Mouse (Mus musculus): ENCODE results near the gene Spaar. TPM values are rescaled to one million over a fixed set of nuclear protein-coding genes. Genes with fewer than 3 reads are reported as not detected.

The Spaar gene
- polyA plus RNA-seq, 1 experiment from 2014 or later, result 0.04 TPM

- Histone ChIP-seq H3K4me3 (ENCODE audit: low read depth, low read length) (no peak overlapping the region), H3K9ac (ENCODE audit: low read depth, low read length) (no peak overlapping the region), H3K27me3 (replicated peaks; ENCODE audit: control insufficient read depth, insufficient read depth, low read length) (no peaks in the 10 kb centered on the region), H3K4me1 (ENCODE audit: control insufficient read depth, insufficient read depth, low read length) (peaks cover 15% of the 10 kb centered on the region; the same call in 1 of the 2 replicates), H3K9me3 (ENCODE audit: control insufficient read depth, low read length) (no peaks in the 10 kb centered on the region), H3K4me2 (ENCODE audit: low read depth, low read length) (no peak overlapping the region), H3K36me3 (ENCODE audit: control insufficient read depth, insufficient read depth, low read length) (no peaks in the 10 kb centered on the region), H3K27ac (replicated peaks; ENCODE audit: low read depth, low read length) (no peak overlapping the region)
- ATAC-seq (ENCODE audit: low read depth) (no peak), DNase-seq (ENCODE audit: low spot score) (no peak)
- 57% methylated on average over 12 of the region's 12 CpGs for WGBS
Measured at GRCm38 (mm10) chr4:43726228-43726993, 3.4 kb upstream of the Spaar start.

DNA sequence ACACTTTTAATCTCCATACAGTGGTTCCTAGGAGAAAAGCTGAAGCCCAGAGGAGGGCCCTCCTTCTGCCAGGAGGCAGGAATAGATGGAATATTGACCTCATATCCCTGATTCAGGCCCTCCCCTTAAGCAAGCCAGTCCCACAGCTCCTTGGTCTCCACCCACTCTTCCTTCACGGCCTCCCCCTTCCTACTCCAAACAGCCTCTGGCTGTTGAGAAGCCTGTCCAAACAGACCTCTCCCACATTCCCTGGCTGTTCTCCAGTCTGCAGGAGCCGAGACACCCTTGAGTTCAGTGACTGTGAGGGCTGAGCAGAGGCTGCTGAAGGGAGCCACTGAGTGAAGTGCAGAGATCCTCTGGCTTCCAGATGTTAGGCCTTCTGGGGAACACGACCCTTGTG, 2.8 kb upstream of the Spaar start, which contains the start of gene Hrct1:
Hrct1 (plus strand) TSS at position 194 of the 400 bp plus-strand sequence.
- 19% methylated on average over 3 of the region's 3 CpGs for WGBS
- Histone ChIP-seq H3K9me3 (ENCODE audit: control insufficient read depth, low read length) (no peaks in the 10 kb centered on the region), H3K9ac (ENCODE audit: low read depth, low read length) (no peak within 1 kb of the TSS), H3K4me1 (ENCODE audit: control insufficient read depth, insufficient read depth, low read length) (peaks cover 15% of the 10 kb centered on the region; the same call in 1 of the 2 replicates), H3K27ac (replicated peaks; ENCODE audit: low read depth, low read length) (no peak within 1 kb of the TSS), H3K27me3 (replicated peaks; ENCODE audit: control insufficient read depth, insufficient read depth, low read length) (no peaks in the 10 kb centered on the region), H3K36me3 (ENCODE audit: control insufficient read depth, insufficient read depth, low read length) (no peaks in the 10 kb centered on the region), H3K4me2 (ENCODE audit: low read depth, low read length) (no peak within 1 kb of the TSS), H3K4me3 (ENCODE audit: low read depth, low read length) (no peak within 1 kb of the TSS)
- ATAC-seq (ENCODE audit: low read depth) (peak; percentile 84), DNase-seq (ENCODE audit: low spot score) (peak; percentile 91)

GRCm38 (mm10) chr4:43727718-43728575, 1.9 kb upstream of the Spaar start:
- Histone ChIP-seq H3K27me3 (replicated peaks; ENCODE audit: control insufficient read depth, insufficient read depth, low read length) (no peaks in the 10 kb centered on the region), H3K4me2 (ENCODE audit: low read depth, low read length) (no peak overlapping the region), H3K4me3 (ENCODE audit: low read depth, low read length) (no peak overlapping the region), H3K4me1 (ENCODE audit: control insufficient read depth, insufficient read depth, low read length) (peaks cover 15% of the 10 kb centered on the region; the same call in 1 of the 2 replicates), H3K9ac (ENCODE audit: low read depth, low read length) (no peak overlapping the region), H3K27ac (replicated peaks; ENCODE audit: low read depth, low read length) (no peak overlapping the region), H3K9me3 (ENCODE audit: control insufficient read depth, low read length) (no peaks in the 10 kb centered on the region), H3K36me3 (ENCODE audit: control insufficient read depth, insufficient read depth, low read length) (no peaks in the 10 kb centered on the region)
- DNase-seq (ENCODE audit: low spot score) (no peak), ATAC-seq (ENCODE audit: low read depth) (no peak)
- WGBS, result 68% methylated on average over 7 of the region's 7 CpGs

- H3K4me1 ChIP-seq (ENCODE audit: control insufficient read depth, insufficient read depth, low read length), result peaks cover 15% of the 10 kb centered on the region; the same call in 1 of the 2 replicates
- H3K27me3 ChIP-seq (replicated peaks; ENCODE audit: control insufficient read depth, insufficient read depth, low read length), result no peaks in the 10 kb centered on the region
- 0 out of 2 replicates have a peak overlapping the region, but pooled peaks have one; percentile 22 for H3K27ac ChIP-seq (replicated peaks; ENCODE audit: low read depth, low read length)
- WGBS, result 51% methylated on average over 5 of the region's 5 CpGs
- no peak overlapping the region for H3K4me3 ChIP-seq (ENCODE audit: low read depth, low read length)
- no peaks in the 10 kb centered on the region for H3K9me3 ChIP-seq (ENCODE audit: control insufficient read depth, low read length)
- H3K9ac ChIP-seq (ENCODE audit: low read depth, low read length), result no peak overlapping the region
- DNase-seq (ENCODE audit: low spot score) (peak; percentile 51), ATAC-seq (ENCODE audit: low read depth) (no peak)
- H3K4me2 ChIP-seq (ENCODE audit: low read depth, low read length), result no peak overlapping the region
- no peaks in the 10 kb centered on the region for H3K36me3 ChIP-seq (ENCODE audit: control insufficient read depth, insufficient read depth, low read length)
Measured at GRCm38 (mm10) chr4:43728576-43728954, 1.3 kb upstream of the Spaar start.

DNA sequence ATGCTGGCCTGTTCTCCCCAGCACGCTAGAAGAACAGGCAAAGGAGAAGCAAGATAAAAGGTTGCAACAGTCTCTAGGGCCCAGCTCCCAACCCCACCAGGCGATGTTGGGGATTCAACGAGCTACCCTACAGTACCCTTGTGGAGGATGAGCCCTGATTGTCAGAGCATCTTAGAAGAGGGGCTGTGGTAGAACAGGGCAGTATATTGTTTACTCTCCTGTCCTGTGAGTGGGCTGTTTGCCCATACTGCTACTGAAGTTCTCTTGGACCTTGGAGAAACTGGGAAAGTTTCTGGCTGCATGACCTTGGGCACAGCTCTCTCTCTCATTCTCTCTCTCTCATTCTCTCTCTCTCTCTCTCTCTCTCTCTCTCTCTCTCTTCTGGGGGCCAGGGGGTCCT, 708 bp upstream of the Spaar start:
- Histone ChIP-seq H3K27me3 (replicated peaks; ENCODE audit: control insufficient read depth, insufficient read depth, low read length) (no peaks in the 10 kb centered on the region), H3K9ac (ENCODE audit: low read depth, low read length) (no peak overlapping the region), H3K36me3 (ENCODE audit: control insufficient read depth, insufficient read depth, low read length) (no peaks in the 10 kb centered on the region), H3K4me2 (ENCODE audit: low read depth, low read length) (no peak overlapping the region), H3K4me3 (ENCODE audit: low read depth, low read length) (no peak overlapping the region), H3K9me3 (ENCODE audit: control insufficient read depth, low read length) (no peaks in the 10 kb centered on the region), H3K27ac (replicated peaks; ENCODE audit: low read depth, low read length) (no peak overlapping the region), H3K4me1 (ENCODE audit: control insufficient read depth, insufficient read depth, low read length) (peaks cover 15% of the 10 kb centered on the region; the same call in 1 of the 2 replicates)
- WGBS, result 55% methylated on average over 3 of the region's 3 CpGs
- DNase-seq (ENCODE audit: low spot score) (no peak), ATAC-seq (ENCODE audit: low read depth) (no peak)

- Histone ChIP-seq H3K27ac (replicated peaks; ENCODE audit: low read depth, low read length) (no peak overlapping the region), H3K36me3 (ENCODE audit: control insufficient read depth, insufficient read depth, low read length) (no peaks in the 10 kb centered on the region), H3K9ac (ENCODE audit: low read depth, low read length) (no peak overlapping the region), H3K27me3 (replicated peaks; ENCODE audit: control insufficient read depth, insufficient read depth, low read length) (no peaks in the 10 kb centered on the region), H3K9me3 (ENCODE audit: control insufficient read depth, low read length) (no peaks in the 10 kb centered on the region), H3K4me2 (ENCODE audit: low read depth, low read length) (no peak overlapping the region), H3K4me3 (ENCODE audit: low read depth, low read length) (no peak overlapping the region), H3K4me1 (ENCODE audit: control insufficient read depth, insufficient read depth, low read length) (peaks cover 15% of the 10 kb centered on the region; the same call in 1 of the 2 replicates)
- DNase-seq (ENCODE audit: low spot score) (no peak), ATAC-seq (ENCODE audit: low read depth) (no peak)
- 68% methylated on average over 21 of the region's 21 CpGs for WGBS
Measured at GRCm38 (mm10) chr4:43730750-43731297, 990 bp downstream of the Spaar start.

GRCm38 (mm10) chr4:43732171-43732570, 2.3 kb downstream of the Spaar start:
- WGBS, result 0% methylated on average over 1 of the region's 1 CpGs
- Histone ChIP-seq H3K4me3 (ENCODE audit: low read depth, low read length) (no peak overlapping the region), H3K4me2 (ENCODE audit: low read depth, low read length) (no peak overlapping the region), H3K27me3 (replicated peaks; ENCODE audit: control insufficient read depth, insufficient read depth, low read length) (no peaks in the 10 kb centered on the region), H3K9me3 (ENCODE audit: control insufficient read depth, low read length) (no peaks in the 10 kb centered on the region), H3K27ac (replicated peaks; ENCODE audit: low read depth, low read length) (no peak overlapping the region), H3K4me1 (ENCODE audit: control insufficient read depth, insufficient read depth, low read length) (peaks cover 10% of the 10 kb centered on the region; the same call in 1 of the 2 replicates), H3K36me3 (ENCODE audit: control insufficient read depth, insufficient read depth, low read length) (no peaks in the 10 kb centered on the region), H3K9ac (ENCODE audit: low read depth, low read length) (no peak overlapping the region)
- DNase-seq (ENCODE audit: low spot score) (no peak), ATAC-seq (ENCODE audit: low read depth) (no peak)

GRCm38 (mm10) chr4:43733186-43733585, 3.4 kb downstream of the Spaar start:
- Histone ChIP-seq H3K27ac (replicated peaks; ENCODE audit: low read depth, low read length) (no peak overlapping the region), H3K9ac (ENCODE audit: low read depth, low read length) (no peak overlapping the region), H3K4me1 (ENCODE audit: control insufficient read depth, insufficient read depth, low read length) (0 out of 2 replicates have a peak, but pooled peaks cover 2% of the 10 kb centered on the region), H3K36me3 (ENCODE audit: control insufficient read depth, insufficient read depth, low read length) (no peaks in the 10 kb centered on the region), H3K4me3 (ENCODE audit: low read depth, low read length) (no peak overlapping the region), H3K27me3 (replicated peaks; ENCODE audit: control insufficient read depth, insufficient read depth, low read length) (no peaks in the 10 kb centered on the region), H3K9me3 (ENCODE audit: control insufficient read depth, low read length) (no peaks in the 10 kb centered on the region), H3K4me2 (ENCODE audit: low read depth, low read length) (no peak overlapping the region)
- no peak for ATAC-seq (ENCODE audit: low read depth)
- 76% methylated on average over 5 of the region's 5 CpGs for WGBS
- DNase-seq (ENCODE audit: low spot score), result no peak

All from embryonic facial prominence, embryonic 14.5 days (tissue).